ENCODE assay signal across 33 mouse cellular contexts in the genomic region with DNA sequence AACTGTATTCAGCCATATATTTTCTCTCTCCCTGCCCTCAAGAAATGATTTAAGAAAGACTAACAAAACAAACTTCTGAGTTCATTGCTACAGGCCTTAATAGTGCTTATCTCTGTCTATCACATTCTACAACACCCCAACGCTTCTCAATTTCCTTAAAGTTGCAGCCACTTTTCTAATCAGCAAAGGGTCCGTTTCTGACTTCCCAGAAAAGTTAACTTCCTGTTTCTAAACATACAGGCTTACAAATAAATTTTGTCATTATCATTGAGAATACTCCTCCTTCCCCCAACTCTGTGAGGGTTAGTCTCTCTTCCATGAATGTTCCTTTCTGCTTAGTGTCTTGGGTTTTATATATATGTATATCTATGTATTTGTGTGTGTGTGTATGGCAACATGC. TPM values are rescaled to one million over a fixed set of nuclear protein-coding genes. Genes with fewer than 3 reads are reported as not detected.
DNase-seq lines count a peak whose midpoint lies in the region; ATAC-seq and TF ChIP-seq lines count a peak whose summit lies in the region.
"Had no signal": no experiment of that assay in that cellular context is flagged by ENCODE, and none has a peak within 500 bp of the region (broad histone marks: within the 10 kb centered on the region; RNA-seq: fewer than 3 reads in every experiment).

No protein-coding gene starts in this region.

- peaks cover 34% of the 10 kb centered on the region for H3K4me1 ChIP-seq in bone marrow macrophage, adult 2 months (ENCODE audit: control insufficient read depth, insufficient read depth, low read length)
- H3K4me1 ChIP-seq in liver, embryonic 14.5 days (replicated peaks; ENCODE audit: control insufficient read depth in 2 of 2, insufficient read depth in 2 of 2, low read length in 1 of 2): peaks cover 12 to 24% of the 10 kb centered on the region in 2 experiments

- peak overlapping the region; percentile 64 for H3K27ac ChIP-seq in bone marrow macrophage, adult 2 months (ENCODE audit: insufficient read depth, low read depth, low read length)
- H3K27ac ChIP-seq in liver, embryonic 14.5 days: peak overlapping the region; percentile 55
- H3K27ac ChIP-seq: embryonic facial prominence, embryonic 12.5 days; heart, embryonic 13.5 days; hindbrain, embryonic 14.5 days; kidney, embryonic 15.5 days; midbrain, embryonic 15.5 days; neural tube, embryonic 13.5 days; stomach, postnatal 0 days had no signal

- H3K9me3 ChIP-seq in liver, embryonic 14.5 days (ENCODE audit: control insufficient read depth, low read length): no peaks in the 10 kb centered on the region
- H3K9me3 ChIP-seq: embryonic facial prominence, embryonic 12.5 days; heart, embryonic 13.5 days; kidney, embryonic 15.5 days; megakaryocyte, embryonic 14.5 days; midbrain, embryonic 15.5 days; neural tube, embryonic 13.5 days had no signal

- no peak for TF ChIP-seq POLR2A in bone marrow macrophage, adult 2 months (IDR thresholded peaks at IDR 0.05; ENCODE audit: borderline replicate concordance, low read depth, low read length)

- no peak for TF ChIP-seq CTCF in bone marrow macrophage, adult 2 months (IDR thresholded peaks at IDR 0.05; ENCODE audit: low read depth, low read length)
- no peak for TF ChIP-seq CTCF in liver, embryonic 14.5 days (IDR thresholded peaks at IDR 0.05; ENCODE audit: low read depth)

- TF ChIP-seq EP300 in liver, embryonic 14.5 days (IDR thresholded peaks at IDR 0.05; ENCODE audit: low read depth): peak; percentile 45

- H3K36me3 ChIP-seq in liver, embryonic 14.5 days (replicated peaks; ENCODE audit: control insufficient read depth, insufficient read depth, low read depth): no peaks in the 10 kb centered on the region
- H3K36me3 ChIP-seq: embryonic facial prominence, embryonic 12.5 days; midbrain, embryonic 15.5 days; neural tube, embryonic 13.5 days had no signal

- no peak overlapping the region for H3K4me3 ChIP-seq in bone marrow macrophage, adult 2 months (ENCODE audit: insufficient read depth, low read length)
- H3K4me3 ChIP-seq in liver, embryonic 14.5 days (ENCODE audit: insufficient read depth in 1 of 2, low read depth in 2 of 2, low read length in 2 of 2): no peak overlapping the region
- H3K4me3 ChIP-seq: embryonic facial prominence, embryonic 12.5 days; heart, embryonic 13.5 days; kidney, embryonic 15.5 days; midbrain, embryonic 15.5 days; myocyte; neural tube, embryonic 13.5 days had no signal

- H3K4me2 ChIP-seq in liver, embryonic 14.5 days (ENCODE audit: low read depth): no peak overlapping the region; the same call in 1 of the 2 replicates
- H3K4me2 ChIP-seq: embryonic facial prominence, embryonic 12.5 days; heart, embryonic 13.5 days; hindbrain, embryonic 14.5 days; kidney, embryonic 15.5 days; lung, embryonic 14.5 days; midbrain, embryonic 15.5 days; neural tube, embryonic 13.5 days had no signal

- no peak overlapping the region for H3K9ac ChIP-seq in liver, embryonic 14.5 days (replicated peaks)
- H3K9ac ChIP-seq: embryonic facial prominence, embryonic 12.5 days; heart, embryonic 13.5 days; hindbrain, embryonic 14.5 days; kidney, embryonic 15.5 days; lung, embryonic 14.5 days; midbrain, embryonic 15.5 days; neural tube, embryonic 13.5 days had no signal

- peak; percentile 55 for DNase-seq in 416B (ENCODE audit: low read depth)
- peak in 1 of 3 experiments; percentile 50 for DNase-seq in liver, embryonic 14.5 days (ENCODE audit: low read depth in 3 of 3, low spot score in 3 of 3)
- DNase-seq in natural killer cell, adult 2 months (ENCODE audit: low spot score in 2 of 2): no peak
- DNase-seq in embryo, embryonic 10 days (ENCODE audit: low spot score): no peak
- DNase-seq: adrenal gland, adult 2 months; adrenal gland, postnatal 36 days; cerebellum, adult 8-10 months; cerebellum, postnatal 25 days; embryo, embryonic 11 days; heart, postnatal 10 days; kidney, adult 11 months; kidney, postnatal 25 days; left cerebral cortex, postnatal 4 days; lung, embryonic 14.5 days; lung, postnatal 14 days; right cerebral cortex, postnatal 4 days; thymus, adult 18-20 months; thymus, postnatal 25 days had no signal

- WGBS in liver, embryonic 14.5 days (ENCODE audit: insufficient replicate concordance): 12% methylated on average over 2 of the region's 2 CpGs

- no peak for ATAC-seq in liver, embryonic 14.5 days (ENCODE audit: insufficient read depth)
- ATAC-seq in megakaryocyte progenitor cell, adult 5-6 weeks (replicated peaks; ENCODE audit: poor library complexity): peak; percentile 32
- ATAC-seq in megakaryocyte, adult 5-6 weeks (ENCODE audit: poor library complexity, severe bottlenecking): no peak
- ATAC-seq: activated CD4-positive, CD25-positive, alpha-beta regulatory T cell, adult 4 months; forebrain, embryonic 14.5 days; inflammation-experienced regulatory T-cells, adult 6 months; midbrain, embryonic 15.5 days had no signal

- H3K27me3 ChIP-seq in liver, embryonic 14.5 days (ENCODE audit: control insufficient read depth, insufficient read depth, low read length): no peaks in the 10 kb centered on the region
- H3K27me3 ChIP-seq: embryonic facial prominence, embryonic 12.5 days; heart, embryonic 13.5 days; kidney, embryonic 15.5 days; megakaryocyte, embryonic 14.5 days; midbrain, embryonic 15.5 days; neural tube, embryonic 13.5 days had no signal

RNA-seq across cellular contexts. Expression of a gene that starts 1.7 kb away (rescaled TPM):
- 66.2 and 79.1 TPM in 2 replicates for polyA plus RNA-seq in bone marrow macrophage, adult 2 months (2012; ENCODE audit: insufficient read depth, insufficient read length, missing spikeins)
- polyA plus RNA-seq in liver, embryonic 14.5 days (2012; rRNA removed): 10.3 and 13.8 TPM in 2 replicates
- polyA plus RNA-seq in liver, embryonic 14.5 days (2014; fragmentation: Nextera tagmentation; extraction: Ambion mirVana): 19.1 and 19.9 TPM in 2 replicates
- 89.6 and 117 TPM in 2 replicates for total RNA-seq in megakaryocyte progenitor cell, adult 5-6 weeks (2015)
- 91.5 and 94.4 TPM in 2 replicates for total RNA-seq in megakaryocyte progenitor cell, adult 5-6 weeks (2017)
- total RNA-seq in megakaryocyte, adult 5-6 weeks (2015): 73.6 and 82.4 TPM in 2 replicates
- 57.3 and 84.2 TPM in 2 replicates for total RNA-seq in megakaryocyte, adult 5-6 weeks (2017)

RNA-seq across cellular contexts. Expression of a gene that starts 2.1 kb away (rescaled TPM):
- polyA plus RNA-seq in bone marrow macrophage, adult 2 months (2012; ENCODE audit: insufficient read depth, insufficient read length, missing spikeins): 248 and 266 TPM in 2 replicates
- 10.7 and 15.6 TPM in 2 replicates for polyA plus RNA-seq in liver, embryonic 14.5 days (2012; rRNA removed)
- 23.5 and 23.9 TPM in 2 replicates for polyA plus RNA-seq in liver, embryonic 14.5 days (2014; fragmentation: Nextera tagmentation; extraction: Ambion mirVana)
- 63.4 and 64.3 TPM in 2 replicates for total RNA-seq in megakaryocyte progenitor cell, adult 5-6 weeks (2015)
- 86.2 and 131 TPM in 2 replicates for total RNA-seq in megakaryocyte progenitor cell, adult 5-6 weeks (2017)
- 91.5 and 104 TPM in 2 replicates for total RNA-seq in megakaryocyte, adult 5-6 weeks (2015)
- 110 and 138 TPM in 2 replicates for total RNA-seq in megakaryocyte, adult 5-6 weeks (2017)

RNA-seq across cellular contexts. Expression of a gene that starts 43.8 kb away (rescaled TPM):
- 9.5 and 10.3 TPM in 2 replicates for polyA plus RNA-seq in bone marrow macrophage, adult 2 months (2012; ENCODE audit: insufficient read depth, insufficient read length, missing spikeins)
- polyA plus RNA-seq in liver, embryonic 14.5 days (2012; rRNA removed): 5.8 and 7.4 TPM in 2 replicates
- 11.4 and 11.6 TPM in 2 replicates for polyA plus RNA-seq in liver, embryonic 14.5 days (2014; fragmentation: Nextera tagmentation; extraction: Ambion mirVana)
- 28.5 and 29.9 TPM in 2 replicates for total RNA-seq in megakaryocyte progenitor cell, adult 5-6 weeks (2015)
- 17.6 and 17.7 TPM in 2 replicates for total RNA-seq in megakaryocyte progenitor cell, adult 5-6 weeks (2017)
- total RNA-seq in megakaryocyte, adult 5-6 weeks (2015): 15.6 and 20.1 TPM in 2 replicates
- 7.8 and 12.1 TPM in 2 replicates for total RNA-seq in megakaryocyte, adult 5-6 weeks (2017)

RNA-seq across cellular contexts. Expression of a gene that starts 44.0 kb away (rescaled TPM):
- polyA plus RNA-seq in bone marrow macrophage, adult 2 months (2012; ENCODE audit: insufficient read depth, insufficient read length, missing spikeins): 17.5 and 18.3 TPM in 2 replicates
- polyA plus RNA-seq in liver, embryonic 14.5 days (2012; rRNA removed): 5.9 and 7.5 TPM in 2 replicates
- 8.6 TPM in 2 replicates for polyA plus RNA-seq in liver, embryonic 14.5 days (2014; fragmentation: Nextera tagmentation; extraction: Ambion mirVana)
- 21.4 and 25.6 TPM in 2 replicates for total RNA-seq in megakaryocyte progenitor cell, adult 5-6 weeks (2015)
- 16.5 and 22.9 TPM in 2 replicates for total RNA-seq in megakaryocyte progenitor cell, adult 5-6 weeks (2017)
- 21.2 and 24.6 TPM in 2 replicates for total RNA-seq in megakaryocyte, adult 5-6 weeks (2015)
- 19.6 and 21.3 TPM in 2 replicates for total RNA-seq in megakaryocyte, adult 5-6 weeks (2017)
